Mouse (Mus musculus): Measurements from ENCODE around the gene Hcn1. TPM values are rescaled to one million over a fixed set of nuclear protein-coding genes. Genes with fewer than 3 reads are reported as not detected.

Gene Hcn1
- polyA plus RNA-seq, 1 experiment from 2014 or later, result 0.19 TPM

DNA sequence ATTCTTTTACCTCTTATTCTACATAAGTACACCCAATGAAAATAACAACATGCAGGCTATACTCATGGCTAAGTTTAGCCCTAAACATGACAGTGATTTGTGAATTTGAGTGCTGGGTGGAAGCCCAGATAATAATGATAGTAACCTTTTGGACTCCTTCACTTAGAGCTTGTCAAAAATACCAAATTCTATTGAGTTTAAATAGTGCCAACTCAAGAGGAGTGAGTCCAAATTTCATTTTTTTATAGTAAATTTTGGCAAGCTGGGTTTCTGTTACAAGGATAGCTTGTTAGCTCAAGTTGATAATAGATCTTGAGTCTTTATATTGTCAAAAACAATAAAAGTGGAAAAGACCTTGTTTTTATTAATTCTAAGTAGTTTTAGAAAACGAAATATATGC is 190.7 kb downstream of the Hcn1 start:
- no peaks in the 10 kb centered on the region for H3K4me1 ChIP-seq (ENCODE audit: control insufficient read depth, insufficient read depth, low read length)
- ATAC-seq (ENCODE audit: insufficient number of reproducible peaks, insufficient read depth, low FRiP score, low read depth), result no peak
- no peak overlapping the region for H3K4me2 ChIP-seq (replicated peaks; ENCODE audit: low read depth, low read length)
- H3K27me3 ChIP-seq (ENCODE audit: control insufficient read depth, insufficient read depth, low read length), result no peaks in the 10 kb centered on the region
- no peak overlapping the region for H3K9ac ChIP-seq (replicated peaks; ENCODE audit: low read depth, low read length)
- H3K9me3 ChIP-seq (ENCODE audit: control insufficient read depth, low read depth, low read length), result no peaks in the 10 kb centered on the region
- no peak overlapping the region for H3K27ac ChIP-seq (ENCODE audit: low read length)
- H3K36me3 ChIP-seq (ENCODE audit: control insufficient read depth, insufficient read depth, low read length), result no peaks in the 10 kb centered on the region
- H3K4me3 ChIP-seq (ENCODE audit: low read depth, low read length), result no peak overlapping the region
- WGBS, result 52% methylated on average over 1 of the region's 1 CpGs

DNA sequence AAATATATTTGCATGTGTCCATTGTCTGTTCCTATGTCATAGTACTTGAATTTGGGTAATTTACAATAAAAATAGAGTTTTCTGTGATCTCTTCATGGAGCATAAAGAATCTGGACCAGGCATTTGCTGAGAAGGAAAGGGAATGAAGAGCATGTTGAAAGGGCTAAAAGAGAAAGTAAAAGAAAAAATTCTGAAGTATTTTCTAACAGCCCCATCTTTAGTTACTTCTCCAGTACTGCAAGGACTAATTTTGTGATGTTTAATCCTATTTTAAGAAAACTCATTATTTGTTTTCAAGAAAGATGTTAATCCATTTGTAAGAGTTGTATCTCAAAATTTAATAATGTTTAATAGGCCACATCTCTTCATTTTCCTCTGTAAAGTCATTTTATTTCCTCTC is 198.9 kb downstream of the Hcn1 start:
- no peak for ATAC-seq (ENCODE audit: insufficient number of reproducible peaks, insufficient read depth, low FRiP score, low read depth)
- Histone ChIP-seq H3K27ac (ENCODE audit: low read length) (no peak overlapping the region), H3K9me3 (ENCODE audit: control insufficient read depth, low read depth, low read length) (no peaks in the 10 kb centered on the region), H3K4me3 (ENCODE audit: low read depth, low read length) (no peak overlapping the region), H3K4me1 (ENCODE audit: control insufficient read depth, insufficient read depth, low read length) (no peaks in the 10 kb centered on the region), H3K4me2 (replicated peaks; ENCODE audit: low read depth, low read length) (no peak overlapping the region), H3K9ac (replicated peaks; ENCODE audit: low read depth, low read length) (no peak overlapping the region), H3K36me3 (ENCODE audit: control insufficient read depth, insufficient read depth, low read length) (no peaks in the 10 kb centered on the region), H3K27me3 (ENCODE audit: control insufficient read depth, insufficient read depth, low read length) (no peaks in the 10 kb centered on the region)

DNA sequence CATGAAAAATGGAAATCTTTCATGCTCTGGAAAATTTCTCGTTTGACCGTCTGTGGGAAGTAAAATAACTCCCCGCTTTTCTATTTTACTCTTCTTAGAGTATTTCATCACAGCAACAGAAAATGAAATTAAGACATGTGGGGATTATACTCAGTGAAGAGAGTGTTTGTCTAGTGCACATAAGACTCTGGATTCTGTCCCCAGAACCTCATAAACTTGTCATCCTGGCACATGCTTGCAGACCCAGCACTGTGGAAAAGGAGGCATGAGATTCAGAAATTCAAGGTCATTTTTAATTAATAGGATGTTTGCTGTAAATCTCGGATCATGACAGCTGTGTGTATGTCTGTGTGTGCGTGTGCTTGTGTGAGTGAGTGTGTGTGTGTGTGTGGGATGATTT is 225.5 kb downstream of the Hcn1 start:
- no peak overlapping the region for H3K27ac ChIP-seq (ENCODE audit: low read length)
- no peak overlapping the region for H3K4me2 ChIP-seq (replicated peaks; ENCODE audit: low read depth, low read length)
- WGBS, result 72% methylated on average over 5 of the region's 5 CpGs
- no peaks in the 10 kb centered on the region for H3K4me1 ChIP-seq (ENCODE audit: control insufficient read depth, insufficient read depth, low read length)
- ATAC-seq (ENCODE audit: insufficient number of reproducible peaks, insufficient read depth, low FRiP score, low read depth), result no peak
- H3K27me3 ChIP-seq (ENCODE audit: control insufficient read depth, insufficient read depth, low read length), result no peaks in the 10 kb centered on the region
- H3K4me3 ChIP-seq (ENCODE audit: low read depth, low read length), result no peak overlapping the region
- no peaks in the 10 kb centered on the region for H3K36me3 ChIP-seq (ENCODE audit: control insufficient read depth, insufficient read depth, low read length)
- no peak overlapping the region for H3K9ac ChIP-seq (replicated peaks; ENCODE audit: low read depth, low read length)
- no peaks in the 10 kb centered on the region for H3K9me3 ChIP-seq (ENCODE audit: control insufficient read depth, low read depth, low read length)

DNA sequence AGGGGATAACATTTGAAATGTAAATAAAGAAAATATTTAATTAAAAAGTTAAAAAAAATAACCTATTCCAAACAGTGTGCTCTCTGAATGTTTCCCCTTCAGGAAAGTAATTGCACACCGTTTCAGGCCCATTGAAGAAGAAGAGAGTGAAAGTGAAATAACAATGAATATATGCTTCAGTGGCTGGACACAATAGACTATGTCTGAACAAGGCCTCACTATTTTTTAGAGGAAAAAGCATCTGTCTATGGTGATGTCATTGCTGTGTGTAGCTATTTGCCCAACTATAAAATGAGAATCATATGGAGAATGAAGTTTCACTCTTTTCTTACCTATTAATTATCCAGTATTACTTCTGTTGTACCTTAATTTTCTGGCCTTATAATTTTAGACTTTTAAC is 234.5 kb downstream of the Hcn1 start:
- H3K27me3 ChIP-seq (ENCODE audit: control insufficient read depth, insufficient read depth, low read length), result no peaks in the 10 kb centered on the region
- 76% methylated on average over 1 of the region's 1 CpGs for WGBS
- ATAC-seq (ENCODE audit: insufficient number of reproducible peaks, insufficient read depth, low FRiP score, low read depth), result no peak

DNA sequence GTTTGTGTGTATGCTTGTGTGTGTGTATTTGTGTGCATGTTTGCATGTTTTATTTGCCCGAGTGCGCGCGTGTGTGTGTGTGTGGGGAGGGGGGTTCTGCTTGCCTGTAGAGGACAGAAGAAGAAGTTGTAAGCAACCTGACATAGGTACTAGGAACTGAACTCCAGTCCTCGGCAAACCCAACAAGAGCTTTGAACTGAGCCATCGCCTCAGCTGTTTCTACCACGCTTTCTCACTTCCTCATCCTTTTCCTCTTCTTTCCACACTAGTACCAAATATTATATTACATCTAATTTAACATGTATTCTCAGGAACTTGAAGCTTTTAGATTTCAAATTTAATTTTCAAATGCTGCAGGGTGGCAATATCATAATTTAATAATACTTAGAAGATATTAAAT is 236.1 kb downstream of the Hcn1 start:
- H3K4me1 ChIP-seq (ENCODE audit: control insufficient read depth, insufficient read depth, low read length), result no peaks in the 10 kb centered on the region
- H3K36me3 ChIP-seq (ENCODE audit: control insufficient read depth, insufficient read depth, low read length), result no peaks in the 10 kb centered on the region
- H3K4me2 ChIP-seq (replicated peaks; ENCODE audit: low read depth, low read length), result no peak overlapping the region
- no peak overlapping the region for H3K9ac ChIP-seq (replicated peaks; ENCODE audit: low read depth, low read length)
- H3K4me3 ChIP-seq (ENCODE audit: low read depth, low read length), result no peak overlapping the region
- H3K27me3 ChIP-seq (ENCODE audit: control insufficient read depth, insufficient read depth, low read length), result no peaks in the 10 kb centered on the region
- H3K9me3 ChIP-seq (ENCODE audit: control insufficient read depth, low read depth, low read length), result no peaks in the 10 kb centered on the region
- WGBS, result 91% methylated on average over 7 of the region's 7 CpGs
- no peak overlapping the region for H3K27ac ChIP-seq (ENCODE audit: low read length)
- ATAC-seq (ENCODE audit: insufficient number of reproducible peaks, insufficient read depth, low FRiP score, low read depth), result no peak

More for the DNA sequence above, 234.5 kb downstream of the Hcn1 start:
- Histone ChIP-seq H3K27ac (ENCODE audit: low read length) (no peak overlapping the region), H3K9me3 (ENCODE audit: control insufficient read depth, low read depth, low read length) (no peaks in the 10 kb centered on the region), H3K4me2 (replicated peaks; ENCODE audit: low read depth, low read length) (no peak overlapping the region), H3K36me3 (ENCODE audit: control insufficient read depth, insufficient read depth, low read length) (no peaks in the 10 kb centered on the region), H3K4me3 (ENCODE audit: low read depth, low read length) (no peak overlapping the region), H3K9ac (replicated peaks; ENCODE audit: low read depth, low read length) (no peak overlapping the region), H3K4me1 (ENCODE audit: control insufficient read depth, insufficient read depth, low read length) (no peaks in the 10 kb centered on the region)

DNA sequence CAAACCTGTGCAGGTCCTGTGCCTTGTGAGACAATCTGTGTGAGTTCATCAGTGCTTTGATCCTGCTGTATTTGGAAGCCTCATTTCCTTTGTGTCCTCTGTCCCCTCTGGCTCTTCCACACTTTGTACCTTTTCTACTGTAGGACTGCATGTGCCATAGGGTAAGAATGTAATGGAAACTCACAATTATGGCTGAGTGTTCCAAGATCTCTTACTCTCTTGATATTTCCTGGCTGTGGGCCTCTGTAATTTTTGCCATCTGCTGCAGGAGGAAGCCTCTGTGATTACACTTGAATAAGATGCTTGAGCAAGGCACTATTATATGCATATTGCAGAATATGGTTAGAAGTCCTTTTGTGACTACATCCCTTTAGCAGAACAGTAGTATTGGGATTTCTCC is 240.2 kb downstream of the Hcn1 start:
- H3K27ac ChIP-seq (ENCODE audit: low read length), result no peak overlapping the region
- no peaks in the 10 kb centered on the region for H3K36me3 ChIP-seq (ENCODE audit: control insufficient read depth, insufficient read depth, low read length)
- H3K4me1 ChIP-seq (ENCODE audit: control insufficient read depth, insufficient read depth, low read length), result no peaks in the 10 kb centered on the region

DNA sequence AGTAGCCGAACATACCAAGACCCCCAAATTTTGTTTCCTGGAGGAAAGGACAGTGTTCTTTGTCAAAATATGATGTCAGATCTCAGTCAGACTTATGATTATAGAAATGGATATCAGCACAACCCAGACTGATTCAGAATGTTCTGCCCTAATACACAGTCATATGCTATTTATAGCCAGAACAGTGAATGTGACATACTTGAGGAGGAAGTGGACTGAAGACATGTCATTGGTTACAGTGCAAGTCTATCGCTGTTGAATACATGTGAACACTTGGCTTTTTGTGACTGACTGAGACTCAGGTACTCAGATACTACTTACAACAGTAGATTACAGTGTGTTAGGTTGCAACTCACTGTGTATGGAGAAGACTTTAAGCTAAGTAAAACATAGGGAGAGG is 245.2 kb downstream of the Hcn1 start:
- ATAC-seq (ENCODE audit: insufficient number of reproducible peaks, insufficient read depth, low FRiP score, low read depth), result no peak
- 97% methylated on average over 2 of the region's 2 CpGs for WGBS
- Histone ChIP-seq H3K4me1 (ENCODE audit: control insufficient read depth, insufficient read depth, low read length) (no peaks in the 10 kb centered on the region), H3K27ac (ENCODE audit: low read length) (no peak overlapping the region), H3K27me3 (ENCODE audit: control insufficient read depth, insufficient read depth, low read length) (no peaks in the 10 kb centered on the region), H3K36me3 (ENCODE audit: control insufficient read depth, insufficient read depth, low read length) (no peaks in the 10 kb centered on the region), H3K4me2 (replicated peaks; ENCODE audit: low read depth, low read length) (no peak overlapping the region), H3K4me3 (ENCODE audit: low read depth, low read length) (no peak overlapping the region), H3K9ac (replicated peaks; ENCODE audit: low read depth, low read length) (no peak overlapping the region), H3K9me3 (ENCODE audit: control insufficient read depth, low read depth, low read length) (no peaks in the 10 kb centered on the region)

More for the DNA sequence above, 240.2 kb downstream of the Hcn1 start:
- no peaks in the 10 kb centered on the region for H3K9me3 ChIP-seq (ENCODE audit: control insufficient read depth, low read depth, low read length)
- H3K4me2 ChIP-seq (replicated peaks; ENCODE audit: low read depth, low read length), result no peak overlapping the region
- no peak overlapping the region for H3K4me3 ChIP-seq (ENCODE audit: low read depth, low read length)
- H3K27me3 ChIP-seq (ENCODE audit: control insufficient read depth, insufficient read depth, low read length), result no peaks in the 10 kb centered on the region
- no peak for ATAC-seq (ENCODE audit: insufficient number of reproducible peaks, insufficient read depth, low FRiP score, low read depth)
- no peak overlapping the region for H3K9ac ChIP-seq (replicated peaks; ENCODE audit: low read depth, low read length)

DNA sequence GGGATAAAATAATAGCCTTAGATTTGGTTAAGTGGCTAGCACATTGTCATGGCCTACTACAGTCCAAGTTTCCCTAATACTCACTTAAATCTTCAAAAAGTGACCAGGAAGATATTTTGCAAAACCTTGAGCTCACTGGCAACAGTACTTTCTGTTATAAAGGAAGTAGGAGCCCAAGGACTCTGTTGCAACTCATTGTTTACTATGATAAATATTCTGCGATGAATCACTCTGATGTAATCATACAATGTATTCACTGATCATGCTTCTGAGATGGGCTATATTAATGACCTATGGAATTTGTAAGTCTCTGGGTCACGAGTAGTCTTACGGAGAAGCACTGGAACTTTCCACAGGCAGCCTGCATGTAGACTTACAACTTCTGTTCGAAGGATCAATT is 246.6 kb downstream of the Hcn1 start:
- ATAC-seq (ENCODE audit: insufficient number of reproducible peaks, insufficient read depth, low FRiP score, low read depth), result no peak
- no peaks in the 10 kb centered on the region for H3K27me3 ChIP-seq (ENCODE audit: control insufficient read depth, insufficient read depth, low read length)

DNA sequence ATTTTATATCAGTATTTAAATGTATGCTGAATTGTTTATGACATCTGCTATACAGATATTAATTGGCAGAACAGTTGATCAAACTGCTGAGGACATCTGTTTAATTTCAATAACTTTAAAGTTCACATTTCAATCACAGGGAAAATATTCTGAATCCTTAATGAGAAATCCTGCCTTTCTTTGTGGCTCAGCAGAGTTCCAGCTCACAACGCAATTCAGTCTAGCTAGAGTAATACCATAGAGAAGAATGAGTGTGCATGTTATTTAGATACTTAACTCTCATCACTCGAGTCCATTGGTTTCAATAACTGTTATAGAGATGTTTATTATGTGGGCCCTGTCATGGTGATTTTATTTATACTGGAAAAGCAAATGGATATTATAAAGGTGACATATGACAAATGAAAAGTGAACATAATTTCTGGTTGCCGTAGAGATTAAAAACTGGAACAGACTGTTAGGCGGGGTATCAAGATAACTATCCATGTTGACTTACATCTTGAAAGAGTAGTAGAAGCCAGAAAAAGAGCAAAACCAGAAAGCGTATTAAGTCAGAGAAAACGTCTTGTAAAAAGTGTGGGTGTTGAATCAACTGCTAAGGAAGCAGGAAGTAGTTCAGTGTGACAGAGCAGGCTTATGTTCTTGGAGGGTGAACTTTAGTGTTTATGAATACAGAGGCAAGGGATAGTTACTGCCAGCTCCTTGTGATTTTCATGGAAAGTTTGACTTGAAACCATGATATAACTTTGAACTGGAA is 250.0 kb downstream of the Hcn1 start:
- Histone ChIP-seq H3K36me3 (ENCODE audit: control insufficient read depth, insufficient read depth, low read length) (no peaks in the 10 kb centered on the region), H3K27me3 (ENCODE audit: control insufficient read depth, insufficient read depth, low read length) (no peaks in the 10 kb centered on the region), H3K4me2 (replicated peaks; ENCODE audit: low read depth, low read length) (no peak overlapping the region), H3K4me3 (ENCODE audit: low read depth, low read length) (no peak overlapping the region), H3K9ac (replicated peaks; ENCODE audit: low read depth, low read length) (no peak overlapping the region), H3K27ac (ENCODE audit: low read length) (no peak overlapping the region), H3K9me3 (ENCODE audit: control insufficient read depth, low read depth, low read length) (no peaks in the 10 kb centered on the region), H3K4me1 (ENCODE audit: control insufficient read depth, insufficient read depth, low read length) (no peaks in the 10 kb centered on the region)
- no peak for ATAC-seq (ENCODE audit: insufficient number of reproducible peaks, insufficient read depth, low FRiP score, low read depth)
- WGBS, result 60% methylated on average over 6 of the region's 6 CpGs

More for the DNA sequence above, 246.6 kb downstream of the Hcn1 start:
- H3K4me3 ChIP-seq (ENCODE audit: low read depth, low read length), result no peak overlapping the region
- no peaks in the 10 kb centered on the region for H3K9me3 ChIP-seq (ENCODE audit: control insufficient read depth, low read depth, low read length)
- no peak overlapping the region for H3K9ac ChIP-seq (replicated peaks; ENCODE audit: low read depth, low read length)
- H3K4me2 ChIP-seq (replicated peaks; ENCODE audit: low read depth, low read length), result no peak overlapping the region
- H3K4me1 ChIP-seq (ENCODE audit: control insufficient read depth, insufficient read depth, low read length), result no peaks in the 10 kb centered on the region
- no peak overlapping the region for H3K27ac ChIP-seq (ENCODE audit: low read length)
- 88% methylated on average over 4 of the region's 4 CpGs for WGBS
- no peaks in the 10 kb centered on the region for H3K36me3 ChIP-seq (ENCODE audit: control insufficient read depth, insufficient read depth, low read length)
